Mouse (Mus musculus): ENCODE measurements around the gene Sectm1b.
"Not testable (repeated sequence)": the region's sequence is repeated elsewhere in the genome, so short reads cannot be mapped to it uniquely, and the experiment has no call there.

Gene Sectm1b

GRCm38 (mm10) chr11:121063379-121063778 lies at the start of gene Sectm1b:
Gene Sectm1b (minus strand): TSS chr11:121063569.
- no peak for DNase-seq (ENCODE audit: low read depth)

- no peak for DNase-seq (ENCODE audit: low read depth)
Measured at GRCm38 (mm10) chr11:121112091-121112775, 48.9 kb upstream of the Sectm1b start.

GRCm38 (mm10) chr11:121111601-121112000 lies 48.2 kb upstream of the Sectm1b start:
- DNase-seq (ENCODE audit: low read depth), result no peak

- no peak for DNase-seq (ENCODE audit: low read depth)
Measured at GRCm38 (mm10) chr11:121111051-121111450, 47.7 kb upstream of the Sectm1b start.

- no peak for DNase-seq (ENCODE audit: low read depth)
Measured at GRCm38 (mm10) chr11:121109986-121110385, 46.6 kb upstream of the Sectm1b start.

- DNase-seq (ENCODE audit: low read depth), result no peak
Measured at GRCm38 (mm10) chr11:121108061-121108460, 44.7 kb upstream of the Sectm1b start.

- not testable (repeated sequence) for DNase-seq (ENCODE audit: low read depth)
Measured at GRCm38 (mm10) chr11:121107242-121107641, 43.9 kb upstream of the Sectm1b start.

- no peak for DNase-seq (ENCODE audit: low read depth)
Measured at GRCm38 (mm10) chr11:121101124-121101805, 37.9 kb upstream of the Sectm1b start.

- DNase-seq (ENCODE audit: low read depth), result no peak
Measured at GRCm38 (mm10) chr11:121100692-121101091, 37.3 kb upstream of the Sectm1b start.

- no peak for DNase-seq (ENCODE audit: low read depth)
Measured at GRCm38 (mm10) chr11:121099762-121100161, 36.4 kb upstream of the Sectm1b start.

- no peak for DNase-seq (ENCODE audit: low read depth)
Measured at GRCm38 (mm10) chr11:121092606-121093585, 29.5 kb upstream of the Sectm1b start.

- peak; percentile 61 for DNase-seq (ENCODE audit: low read depth)
Measured at GRCm38 (mm10) chr11:121090943-121091342, 27.6 kb upstream of the Sectm1b start.

GRCm38 (mm10) chr11:121089756-121090546 lies 26.6 kb upstream of the Sectm1b start:
- DNase-seq (ENCODE audit: low read depth), result no peak

- no peak for DNase-seq (ENCODE audit: low read depth)
Measured at GRCm38 (mm10) chr11:121088997-121089396, 25.6 kb upstream of the Sectm1b start.

GRCm38 (mm10) chr11:121086296-121086695 lies 22.9 kb upstream of the Sectm1b start:
- no peak for DNase-seq (ENCODE audit: low read depth)

- no peak for DNase-seq (ENCODE audit: low read depth)
Measured at GRCm38 (mm10) chr11:121085181-121085580, 21.8 kb upstream of the Sectm1b start.

GRCm38 (mm10) chr11:121082857-121083500 lies 19.6 kb upstream of the Sectm1b start:
- DNase-seq (ENCODE audit: low read depth), result no peak

GRCm38 (mm10) chr11:121082250-121082649 lies 18.9 kb upstream of the Sectm1b start:
- no peak for DNase-seq (ENCODE audit: low read depth)

GRCm38 (mm10) chr11:121081120-121081519 lies 17.8 kb upstream of the Sectm1b start, which contains the start of gene Sectm1a:
Gene Sectm1a (minus strand): TSS chr11:121081220.
- DNase-seq (ENCODE audit: low read depth), result no peak

GRCm38 (mm10) chr11:121080330-121080729 lies 17.0 kb upstream of the Sectm1b start:
- no peak for DNase-seq (ENCODE audit: low read depth)

- no peak for DNase-seq (ENCODE audit: low read depth)
Measured at GRCm38 (mm10) chr11:121075655-121076054, 12.3 kb upstream of the Sectm1b start.

Data from fibroblast of lung, adult 2 months (primary cell).